Mouse (Mus musculus) olfactory bulb, adult 2 months (tissue): ENCODE results near the gene Rnf113a1.

ENCODE experiments used
- CTCF ChIP-seq: fragments of 200-500 bp; IDR thresholded peaks from 2 replicates; pipeline ENCODE4 v1.5.1; 2012; ENCODE audit warnings: low read depth, mild to moderate bottlenecking, low read length, moderate library complexity; ENCODE audit not compliant: insufficient read depth
- POLR2A ChIP-seq: fragments of 200-500 bp; IDR thresholded peaks from 2 replicates; pipeline ENCODE4 v1.6.1; 2012; ENCODE audit warnings: mild to moderate bottlenecking, low read depth, low read length, moderate library complexity; ENCODE audit not compliant: insufficient read depth

GRCm38 (mm10) chrX:37167085-37167484, 24.0 kb upstream of the Rnf113a1 start:
- TF ChIP-seq CTCF = no peak
- TF ChIP-seq POLR2A = no peak
